Mouse (Mus musculus) embryonic fibroblast, embryonic 13.5 days (primary cell): ENCODE measurements around the gene Selenoh.

Source experiments
- CTCF ChIP-seq: IDR thresholded peaks from 2 replicates; pipeline ENCODE4 v1.5.1; 2011; ENCODE audit warnings: mild to moderate bottlenecking, control low read depth, low read length, moderate library complexity, borderline replicate concordance; ENCODE audit not compliant: insufficient read depth
- POLR2A ChIP-seq: IDR thresholded peaks from 2 replicates; pipeline ENCODE4 v1.6.1; 2011; ENCODE audit warnings: low read depth, mild to moderate bottlenecking, control low read depth, low read length, moderate library complexity

GRCm38 (mm10) chr2:84634934-84635482 is 35.6 kb downstream of the Selenoh start:
- TF ChIP-seq POLR2A (no peak), CTCF (no peak)
